Mouse (Mus musculus): ENCODE data around the gene Slc39a3. TPM values are rescaled to one million over a fixed set of nuclear protein-coding genes. Genes with fewer than 3 reads are reported as not detected.
"Not testable (repeated sequence)": the region's sequence is repeated elsewhere in the genome, so short reads cannot be mapped to it uniquely, and the experiment has no call there.

Slc39a3 gene
- polyA plus RNA-seq, 1 experiment = 75.2 TPM

- TF ChIP-seq POLR2A (IDR thresholded peaks at IDR 0.05; ENCODE audit: borderline replicate concordance, insufficient read depth, low read length) (no peak), CTCF (IDR thresholded peaks at IDR 0.05; ENCODE audit: borderline replicate concordance, insufficient read depth, low read depth, low read length) (peak; percentile 59)
- Histone ChIP-seq H3K27me3 (ENCODE audit: control insufficient read depth, insufficient read depth, low read length) (no peaks in the 10 kb centered on the region), H3K27ac (ENCODE audit: insufficient read depth, low read length) (no peak overlapping the region), H3K4me1 (ENCODE audit: control insufficient read depth, insufficient read depth, low read length) (peaks cover 8% of the 10 kb centered on the region; the same call in 1 of the 2 replicates), H3K4me3 (replicated peaks; ENCODE audit: insufficient read depth, low read depth, low read length) (no peak overlapping the region)
- 62% methylated on average over 7 of the region's 7 CpGs for WGBS
- no peak for DNase-seq
Measured at GRCm38 (mm10) chr10:81073464-81073863, 36.2 kb upstream of the Slc39a3 start.

- TF ChIP-seq POLR2A (IDR thresholded peaks at IDR 0.05; ENCODE audit: borderline replicate concordance, insufficient read depth, low read length) (no peak), CTCF (IDR thresholded peaks at IDR 0.05; ENCODE audit: borderline replicate concordance, insufficient read depth, low read depth, low read length) (no peak)
- H3K27ac ChIP-seq (ENCODE audit: insufficient read depth, low read length) = no peak overlapping the region
Measured at GRCm38 (mm10) chr10:81072290-81072689, 35.1 kb upstream of the Slc39a3 start.

GRCm38 (mm10) chr10:81069836-81070235 lies 32.6 kb upstream of the Slc39a3 start, which contains the start of gene Thop1:
Gene Thop1, plus strand, starts transcription at chr10:81070035.
- WGBS = under 1% methylated on average over 35 of the region's 35 CpGs
- DNase-seq = peak; percentile 97 to 99
- H3K4me3 ChIP-seq (replicated peaks; ENCODE audit: insufficient read depth, low read depth, low read length) = peak within 1 kb of the TSS; percentile 65
- no peaks in the 10 kb centered on the region for H3K27me3 ChIP-seq (ENCODE audit: control insufficient read depth, insufficient read depth, low read length)
- H3K27ac ChIP-seq (ENCODE audit: insufficient read depth, low read length) = no peak within 1 kb of the TSS
- TF ChIP-seq CTCF (IDR thresholded peaks at IDR 0.05; ENCODE audit: borderline replicate concordance, insufficient read depth, low read depth, low read length) = no peak
- peak; percentile 89 for TF ChIP-seq POLR2A (IDR thresholded peaks at IDR 0.05; ENCODE audit: borderline replicate concordance, insufficient read depth, low read length)
- peaks cover 8% of the 10 kb centered on the region; the same call in 1 of the 2 replicates for H3K4me1 ChIP-seq (ENCODE audit: control insufficient read depth, insufficient read depth, low read length)

More at GRCm38 (mm10) chr10:81072290-81072689, 35.1 kb upstream of the Slc39a3 start:
- no peak for DNase-seq
- 71% methylated on average over 8 of the region's 8 CpGs for WGBS
- peaks cover 8% of the 10 kb centered on the region; the same call in 1 of the 2 replicates for H3K4me1 ChIP-seq (ENCODE audit: control insufficient read depth, insufficient read depth, low read length)
- no peaks in the 10 kb centered on the region for H3K27me3 ChIP-seq (ENCODE audit: control insufficient read depth, insufficient read depth, low read length)
- H3K4me3 ChIP-seq (replicated peaks; ENCODE audit: insufficient read depth, low read depth, low read length) = no peak overlapping the region

- DNase-seq = no peak
- H3K4me3 ChIP-seq (replicated peaks; ENCODE audit: insufficient read depth, low read depth, low read length) = no peak overlapping the region
- H3K4me1 ChIP-seq (ENCODE audit: control insufficient read depth, insufficient read depth, low read length) = peaks cover 8% of the 10 kb centered on the region; the same call in 1 of the 2 replicates
- 66% methylated on average over 5 of the region's 5 CpGs for WGBS
- no peak for TF ChIP-seq POLR2A (IDR thresholded peaks at IDR 0.05; ENCODE audit: borderline replicate concordance, insufficient read depth, low read length)
- TF ChIP-seq CTCF (IDR thresholded peaks at IDR 0.05; ENCODE audit: borderline replicate concordance, insufficient read depth, low read depth, low read length) = no peak
- H3K27me3 ChIP-seq (ENCODE audit: control insufficient read depth, insufficient read depth, low read length) = no peaks in the 10 kb centered on the region
- no peak overlapping the region for H3K27ac ChIP-seq (ENCODE audit: insufficient read depth, low read length)
Measured at GRCm38 (mm10) chr10:81068706-81069105, 31.5 kb upstream of the Slc39a3 start.

- H3K27ac ChIP-seq (ENCODE audit: insufficient read depth, low read length); H3K27me3 ChIP-seq (ENCODE audit: control insufficient read depth, insufficient read depth, low read length); H3K4me1 ChIP-seq (ENCODE audit: control insufficient read depth, insufficient read depth, low read length); DNase-seq; H3K4me3 ChIP-seq (replicated peaks; ENCODE audit: insufficient read depth, low read depth, low read length): not testable (repeated sequence)
- WGBS = 80% methylated on average over 8 of the region's 8 CpGs
Measured at GRCm38 (mm10) chr10:81064519-81064918, 27.3 kb upstream of the Slc39a3 start.

GRCm38 (mm10) chr10:81062710-81063109 lies 25.5 kb upstream of the Slc39a3 start:
- Histone ChIP-seq H3K27me3 (ENCODE audit: control insufficient read depth, insufficient read depth, low read length) (no peaks in the 10 kb centered on the region), H3K27ac (ENCODE audit: insufficient read depth, low read length) (no peak overlapping the region), H3K4me1 (ENCODE audit: control insufficient read depth, insufficient read depth, low read length) (peaks cover 8% of the 10 kb centered on the region), H3K4me3 (replicated peaks; ENCODE audit: insufficient read depth, low read depth, low read length) (no peak overlapping the region)
- no peak for DNase-seq
- TF ChIP-seq CTCF (IDR thresholded peaks at IDR 0.05; ENCODE audit: borderline replicate concordance, insufficient read depth, low read depth, low read length) = no peak
- TF ChIP-seq POLR2A (IDR thresholded peaks at IDR 0.05; ENCODE audit: borderline replicate concordance, insufficient read depth, low read length) = no peak
- 57% methylated on average over 4 of the region's 4 CpGs for WGBS

GRCm38 (mm10) chr10:81059603-81060543 lies 22.6 kb upstream of the Slc39a3 start, which contains the start of gene Sgta:
Gene Sgta, minus strand, starts transcription at chr10:81060181.
- Histone ChIP-seq H3K27ac (ENCODE audit: insufficient read depth, low read length) (peak within 1 kb of the TSS; percentile 62), H3K27me3 (ENCODE audit: control insufficient read depth, insufficient read depth, low read length) (no peaks in the 10 kb centered on the region), H3K4me3 (replicated peaks; ENCODE audit: insufficient read depth, low read depth, low read length) (peak within 1 kb of the TSS; percentile 98), H3K4me1 (ENCODE audit: control insufficient read depth, insufficient read depth, low read length) (peaks cover 31% of the 10 kb centered on the region)
- DNase-seq = peak; percentile 100
- TF ChIP-seq POLR2A (IDR thresholded peaks at IDR 0.05; ENCODE audit: borderline replicate concordance, insufficient read depth, low read length) = peak; percentile 76; the same call in 1 of the 2 replicates
- TF ChIP-seq CTCF (IDR thresholded peaks at IDR 0.05; ENCODE audit: borderline replicate concordance, insufficient read depth, low read depth, low read length) = no peak
- 1% methylated on average over 48 of the region's 48 CpGs for WGBS

- peak overlapping the region; percentile 98 for H3K4me3 ChIP-seq (replicated peaks; ENCODE audit: insufficient read depth, low read depth, low read length)
- 43% methylated on average over 6 of the region's 6 CpGs for WGBS
- TF ChIP-seq CTCF (IDR thresholded peaks at IDR 0.05; ENCODE audit: borderline replicate concordance, insufficient read depth, low read depth, low read length) = no peak
- no peak for TF ChIP-seq POLR2A (IDR thresholded peaks at IDR 0.05; ENCODE audit: borderline replicate concordance, insufficient read depth, low read length)
- DNase-seq = no peak
- no peaks in the 10 kb centered on the region for H3K27me3 ChIP-seq (ENCODE audit: control insufficient read depth, insufficient read depth, low read length)
- H3K4me1 ChIP-seq (ENCODE audit: control insufficient read depth, insufficient read depth, low read length) = peaks cover 38% of the 10 kb centered on the region
- no peak overlapping the region; the same call in 1 of the 2 replicates for H3K27ac ChIP-seq (ENCODE audit: insufficient read depth, low read length)
Measured at GRCm38 (mm10) chr10:81058896-81059295, 21.7 kb upstream of the Slc39a3 start.
